Mouse (Mus musculus): ENCODE results near the gene Ier2. TPM values are rescaled to one million over a fixed set of nuclear protein-coding genes. Genes with fewer than 3 reads are reported as not detected.
A peak's percentile ranks its signal among the peaks of the same experiment; 100 is the strongest.

The Ier2 gene
- polyA plus RNA-seq, 1 experiment from 2014 or later = 52.3 TPM

GRCm38 (mm10) chr8:84640617-84641294 lies 21.9 kb downstream of the Ier2 start:
- H3K4me1 ChIP-seq (ENCODE audit: control insufficient read depth, insufficient read depth, low read length) = peaks cover 24% of the 10 kb centered on the region
- H3K9ac ChIP-seq (ENCODE audit: low read depth, low read length) = no peak overlapping the region
- no peaks in the 10 kb centered on the region for H3K9me3 ChIP-seq (replicated peaks; ENCODE audit: control insufficient read depth, low read length)
- 67% methylated on average over 7 of the region's 7 CpGs for WGBS (ENCODE audit: insufficient replicate concordance)
- no peaks in the 10 kb centered on the region for H3K36me3 ChIP-seq (ENCODE audit: control insufficient read depth, insufficient read depth, low read length)
- peak overlapping the region; percentile 47 for H3K4me2 ChIP-seq
- H3K27me3 ChIP-seq (ENCODE audit: control insufficient read depth, insufficient read depth, low read length) = no peaks in the 10 kb centered on the region
- no peak overlapping the region for H3K4me3 ChIP-seq (ENCODE audit: low read depth, low read length)
- H3K27ac ChIP-seq (ENCODE audit: low read depth, low read length) = no peak overlapping the region
- ATAC-seq (replicated peaks; ENCODE audit: insufficient number of reproducible peaks, low FRiP score, low TSS enrichment) = no peak

- ATAC-seq (replicated peaks; ENCODE audit: insufficient number of reproducible peaks, low FRiP score, low TSS enrichment) = no peak
- 35% methylated on average over 9 of the region's 9 CpGs for WGBS (ENCODE audit: insufficient replicate concordance)
- Histone ChIP-seq H3K9ac (ENCODE audit: low read depth, low read length) (peak overlapping the region; percentile 69), H3K27me3 (ENCODE audit: control insufficient read depth, insufficient read depth, low read length) (no peaks in the 10 kb centered on the region), H3K4me1 (ENCODE audit: control insufficient read depth, insufficient read depth, low read length) (peaks cover 27% of the 10 kb centered on the region), H3K27ac (ENCODE audit: low read depth, low read length) (0 out of 2 replicates have a peak overlapping the region, but pooled peaks have one; percentile 22), H3K36me3 (ENCODE audit: control insufficient read depth, insufficient read depth, low read length) (no peaks in the 10 kb centered on the region), H3K9me3 (replicated peaks; ENCODE audit: control insufficient read depth, low read length) (no peaks in the 10 kb centered on the region), H3K4me2 (peak overlapping the region; percentile 95), H3K4me3 (ENCODE audit: low read depth, low read length) (peak overlapping the region; percentile 55)
Observed at GRCm38 (mm10) chr8:84640010-84640588, 22.6 kb downstream of the Ier2 start.

GRCm38 (mm10) chr8:84639162-84640009 lies 23.3 kb downstream of the Ier2 start:
- peak; percentile 88 for ATAC-seq (replicated peaks; ENCODE audit: insufficient number of reproducible peaks, low FRiP score, low TSS enrichment)
- no peaks in the 10 kb centered on the region for H3K27me3 ChIP-seq (ENCODE audit: control insufficient read depth, insufficient read depth, low read length)
- H3K4me2 ChIP-seq = peak overlapping the region; percentile 95
- peak overlapping the region; percentile 82 for H3K9ac ChIP-seq (ENCODE audit: low read depth, low read length)
- under 1% methylated on average over 94 of the region's 106 CpGs for WGBS (ENCODE audit: insufficient replicate concordance)
- peak overlapping the region; percentile 55 for H3K4me3 ChIP-seq (ENCODE audit: low read depth, low read length)
- no peaks in the 10 kb centered on the region for H3K9me3 ChIP-seq (replicated peaks; ENCODE audit: control insufficient read depth, low read length)
- peaks cover 30% of the 10 kb centered on the region for H3K4me1 ChIP-seq (ENCODE audit: control insufficient read depth, insufficient read depth, low read length)
- no peaks in the 10 kb centered on the region for H3K36me3 ChIP-seq (ENCODE audit: control insufficient read depth, insufficient read depth, low read length)
- H3K27ac ChIP-seq (ENCODE audit: low read depth, low read length) = peak overlapping the region; percentile 91

- H3K9ac ChIP-seq (ENCODE audit: low read depth, low read length) = peak overlapping the region; percentile 82
- peak overlapping the region; percentile 91 for H3K27ac ChIP-seq (ENCODE audit: low read depth, low read length)
- peak overlapping the region; percentile 95 for H3K4me2 ChIP-seq
- H3K4me1 ChIP-seq (ENCODE audit: control insufficient read depth, insufficient read depth, low read length) = peaks cover 30% of the 10 kb centered on the region
- no peak; the same call in none of the 2 replicates for ATAC-seq (replicated peaks; ENCODE audit: insufficient number of reproducible peaks, low FRiP score, low TSS enrichment)
- no peaks in the 10 kb centered on the region for H3K36me3 ChIP-seq (ENCODE audit: control insufficient read depth, insufficient read depth, low read length)
- 2% methylated on average over 26 of the region's 52 CpGs for WGBS (ENCODE audit: insufficient replicate concordance)
- peak overlapping the region; percentile 55 for H3K4me3 ChIP-seq (ENCODE audit: low read depth, low read length)
- H3K9me3 ChIP-seq (replicated peaks; ENCODE audit: control insufficient read depth, low read length) = no peaks in the 10 kb centered on the region
- H3K27me3 ChIP-seq (ENCODE audit: control insufficient read depth, insufficient read depth, low read length) = no peaks in the 10 kb centered on the region
Observed at GRCm38 (mm10) chr8:84638555-84639161, 24.0 kb downstream of the Ier2 start.

GRCm38 (mm10) chr8:84637946-84638554 lies 24.6 kb downstream of the Ier2 start:
- Histone ChIP-seq H3K9ac (ENCODE audit: low read depth, low read length) (peak overlapping the region; percentile 82), H3K27me3 (ENCODE audit: control insufficient read depth, insufficient read depth, low read length) (no peaks in the 10 kb centered on the region), H3K9me3 (replicated peaks; ENCODE audit: control insufficient read depth, low read length) (no peaks in the 10 kb centered on the region), H3K4me1 (ENCODE audit: control insufficient read depth, insufficient read depth, low read length) (peaks cover 30% of the 10 kb centered on the region), H3K27ac (ENCODE audit: low read depth, low read length) (0 out of 2 replicates have a peak overlapping the region, but pooled peaks have one; percentile 91), H3K4me2 (peak overlapping the region; percentile 95), H3K4me3 (ENCODE audit: low read depth, low read length) (peak overlapping the region; percentile 55), H3K36me3 (ENCODE audit: control insufficient read depth, insufficient read depth, low read length) (no peaks in the 10 kb centered on the region)
- 45% methylated on average over 8 of the region's 8 CpGs for WGBS (ENCODE audit: insufficient replicate concordance)
- ATAC-seq (replicated peaks; ENCODE audit: insufficient number of reproducible peaks, low FRiP score, low TSS enrichment) = no peak

- Histone ChIP-seq H3K9me3 (replicated peaks; ENCODE audit: control insufficient read depth, low read length) (no peaks in the 10 kb centered on the region), H3K36me3 (ENCODE audit: control insufficient read depth, insufficient read depth, low read length) (no peaks in the 10 kb centered on the region), H3K27me3 (ENCODE audit: control insufficient read depth, insufficient read depth, low read length) (no peaks in the 10 kb centered on the region), H3K9ac (ENCODE audit: low read depth, low read length) (no peak overlapping the region), H3K4me1 (ENCODE audit: control insufficient read depth, insufficient read depth, low read length) (peaks cover 30% of the 10 kb centered on the region), H3K4me3 (ENCODE audit: low read depth, low read length) (no peak overlapping the region), H3K4me2 (no peak overlapping the region), H3K27ac (ENCODE audit: low read depth, low read length) (no peak overlapping the region)
- WGBS (ENCODE audit: insufficient replicate concordance) = 74% methylated on average over 17 of the region's 17 CpGs
- ATAC-seq (replicated peaks; ENCODE audit: insufficient number of reproducible peaks, low FRiP score, low TSS enrichment) = no peak
Observed at GRCm38 (mm10) chr8:84636051-84636691, 26.5 kb downstream of the Ier2 start.

- Histone ChIP-seq H3K9me3 (replicated peaks; ENCODE audit: control insufficient read depth, low read length) (no peaks in the 10 kb centered on the region), H3K27ac (ENCODE audit: low read depth, low read length) (no peak overlapping the region), H3K4me3 (ENCODE audit: low read depth, low read length) (no peak overlapping the region), H3K4me1 (ENCODE audit: control insufficient read depth, insufficient read depth, low read length) (peaks cover 30% of the 10 kb centered on the region), H3K27me3 (ENCODE audit: control insufficient read depth, insufficient read depth, low read length) (no peaks in the 10 kb centered on the region), H3K9ac (ENCODE audit: low read depth, low read length) (no peak overlapping the region), H3K4me2 (no peak overlapping the region), H3K36me3 (ENCODE audit: control insufficient read depth, insufficient read depth, low read length) (no peaks in the 10 kb centered on the region)
- WGBS (ENCODE audit: insufficient replicate concordance) = 66% methylated on average over 14 of the region's 14 CpGs
- ATAC-seq (replicated peaks; ENCODE audit: insufficient number of reproducible peaks, low FRiP score, low TSS enrichment) = no peak
Observed at GRCm38 (mm10) chr8:84635397-84636050, 27.1 kb downstream of the Ier2 start.
